Mouse (Mus musculus) retina, embryonic 14.5 days (tissue): Measurements from ENCODE around the gene Gm17175.
"Not testable (repeated sequence)": the region's sequence is repeated elsewhere in the genome, so short reads cannot be mapped to it uniquely, and the experiment has no call there.

Experiments used
- DNase-seq: peaks from one replicate; pipeline ENCODE4 v3.0.0-alpha.2; 2015; ENCODE audit warnings: low spot score

Gene Gm17175

GRCm38 (mm10) chr14:51573963-51574362 is at the start of gene Gm17175:
Gene Gm17175, minus strand, starts transcription at chr14:51574063.
- DNase-seq: not testable (repeated sequence)

- DNase-seq: no peak
These were observed 37.3 kb upstream of the Gm17175 start, which contains the start of gene Gm17078 for GRCm38 (mm10) chr14:51611210-51611609. Gene Gm17078, minus strand, starts transcription at chr14:51611310.

GRCm38 (mm10) chr14:51592039-51592438 is 18.2 kb upstream of the Gm17175 start, which contains the start of gene Gm17174:
Gene Gm17174, minus strand, starts transcription at chr14:51592139.
- not testable (repeated sequence) for DNase-seq

- DNase-seq: no peak
These were observed 21.4 kb downstream of the Gm17175 start, which contains the start of gene Gm5622 for GRCm38 (mm10) chr14:51552490-51552889. Gene Gm5622, plus strand, starts transcription at chr14:51552790.
